Mouse (Mus musculus): Measurements from ENCODE around the gene Xab2.

GRCm38 (mm10) chr8:3598054-3598453, 23.1 kb downstream of the Xab2 start:
- TF ChIP-seq POLR2A (IDR thresholded peaks at IDR 0.05; ENCODE audit: extremely low read depth, insufficient read depth, low read length) (no peak), CTCF (IDR thresholded peaks at IDR 0.05; ENCODE audit: low read depth, low read length) (no peak)
